Mouse (Mus musculus): ENCODE results near the gene Card9.

DNA sequence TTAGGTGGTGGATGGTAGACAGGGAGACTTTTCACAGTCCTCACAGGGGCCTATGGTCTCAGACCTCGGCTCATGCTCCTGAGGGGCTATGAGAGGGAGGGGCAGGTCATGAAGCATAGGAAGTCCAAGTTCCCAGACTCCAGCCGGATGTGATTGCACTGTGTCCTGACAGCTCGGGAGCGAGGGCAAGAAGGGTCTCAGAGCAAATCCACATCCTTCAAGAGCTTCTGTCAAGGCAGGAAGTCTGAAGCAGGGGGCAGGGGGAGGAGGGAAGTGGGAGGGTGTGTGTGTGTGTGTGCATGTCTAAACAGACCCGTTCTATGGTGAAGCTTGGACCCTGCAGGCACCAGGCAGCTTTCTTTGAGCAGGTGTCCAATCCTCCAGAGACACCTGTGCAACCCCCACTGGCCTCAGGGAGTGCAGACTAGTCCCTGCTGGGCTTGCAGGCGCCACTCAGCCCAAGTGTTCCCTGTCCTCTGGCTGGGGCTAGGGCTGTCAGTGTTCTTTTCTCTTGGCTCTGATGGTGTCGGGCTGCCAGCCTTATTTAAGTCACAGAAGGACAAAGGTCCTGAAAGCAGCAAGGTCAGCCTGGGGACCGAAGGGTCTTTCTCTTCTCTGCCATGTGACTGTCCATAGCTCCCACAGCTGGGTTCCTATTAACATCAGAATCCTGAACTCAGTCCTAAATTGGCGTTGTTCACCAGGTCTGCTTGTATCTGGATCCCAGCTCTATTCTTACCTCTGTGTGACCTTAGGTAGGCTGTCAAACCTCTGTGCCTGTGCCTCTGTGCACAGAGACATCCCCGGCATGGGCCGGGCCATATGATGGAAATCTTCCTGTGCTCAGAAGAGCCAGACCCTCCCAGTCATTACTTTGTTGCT is 17.9 kb downstream of the Card9 start:
- no peak for TF ChIP-seq CTCF (IDR thresholded peaks at IDR 0.05; ENCODE audit: insufficient read depth, low read depth, low read length)
- TF ChIP-seq POLR2A (IDR thresholded peaks at IDR 0.05; ENCODE audit: insufficient read depth, low read depth, low read length), result no peak
